Mouse (Mus musculus) liver, embryonic 14.5 days (tissue): Measurements from ENCODE around the gene Pam. TPM values are rescaled to one million over a fixed set of nuclear protein-coding genes. Genes with fewer than 3 reads are reported as not detected.

Source experiments
- ATAC-seq: fragments of 200-750 bp; cut with Nextera tagmentation; 2 replicates; pipeline ENCODE4 v1.8.0; 2017; ENCODE audit warnings: moderate number of reproducible peaks, mild to moderate bottlenecking, moderate library complexity; ENCODE audit not compliant: insufficient read depth
- DNase-seq, 3 experiments: peaks; one replicate each; pipeline ENCODE4 v3.0.0-alpha.2; 2012 to 2013; ENCODE audit warnings: low read depth in 3 of 3, low spot score in 3 of 3
- H3K27ac ChIP-seq: fragments of 300-500 bp; sonication (generic); 2 replicates; pipeline ENCODE4 v1.5.1; 2014; ENCODE audit warnings: moderate library complexity, mild to moderate bottlenecking, control low read depth, inconsistent platforms
- H3K27me3 ChIP-seq: fragments of 300-500 bp; sonication (generic); 2 replicates; pipeline ENCODE4 v1.6.1; 2014; ENCODE audit warnings: mild to moderate bottlenecking, low read length, moderate library complexity; ENCODE audit not compliant: control insufficient read depth, insufficient read depth
- H3K36me3 ChIP-seq: fragments of 300-500 bp; sonication (generic); replicated peaks from 2 replicates; pipeline ENCODE4 v1.6.1; 2014; ENCODE audit warnings: low read depth; ENCODE audit not compliant: control insufficient read depth, insufficient read depth
- H3K4me1 ChIP-seq, 2 experiments: fragments of 200-500 bp in 1 of 2; fragments of 300-500 bp in 1 of 2; sonication (generic) in 1 of 2; replicated peaks; 2 replicates each; pipeline ENCODE4 v1.6.1; 2012 to 2014; ENCODE audit warnings: antibody characterized with exemption in 1 of 2, inconsistent platforms in 1 of 2, low read length in 1 of 2; ENCODE audit not compliant: control insufficient read depth in 2 of 2, insufficient read depth in 2 of 2
- H3K4me2 ChIP-seq: fragments of 300-500 bp; sonication (generic); 2 replicates; pipeline ENCODE4 v1.6.1; 2014; ENCODE audit warnings: low read depth, mild to moderate bottlenecking, control low read depth, moderate library complexity
- H3K4me3 ChIP-seq, 2 experiments: fragments of 200-500 bp in 1 of 2; fragments of 300-500 bp in 1 of 2; sonication (generic) in 1 of 2; 2 replicates each; pipeline ENCODE4 v1.5.1; 2012 to 2014; ENCODE audit warnings: low read depth in 2 of 2, low read length in 2 of 2, mild to moderate bottlenecking in 2 of 2, control low read depth in 1 of 2, inconsistent platforms in 1 of 2, moderate library complexity in 1 of 2; ENCODE audit not compliant: insufficient read depth in 1 of 2
- H3K9ac ChIP-seq: fragments of 300-500 bp; sonication (generic); replicated peaks from 2 replicates; pipeline ENCODE4 v1.6.1; 2014; ENCODE audit warnings: mild to moderate bottlenecking, control low read depth, moderate library complexity
- H3K9me3 ChIP-seq: fragments of 300-500 bp; sonication (generic); 2 replicates; pipeline ENCODE4 v1.6.1; 2016; ENCODE audit warnings: low read length, mixed read lengths; ENCODE audit not compliant: control insufficient read depth
- CTCF ChIP-seq: IDR thresholded peaks from 2 replicates; pipeline ENCODE4 v1.5.1; 2016; ENCODE audit warnings: antibody characterized with exemption, low read depth, control low read depth
- EP300 ChIP-seq: IDR thresholded peaks from 2 replicates; pipeline ENCODE4 v1.6.1; 2016; ENCODE audit warnings: antibody characterized with exemption, low read depth
- WGBS: fragments of 180-500 bp; shearing (Covaris S2); extraction: QIAGEN DNeasy Blood & Tissue Kit; methylation state at CpG from one replicate; pipeline ENCODE4 v1.1.7; 2014; ENCODE audit not compliant: insufficient replicate concordance; 5-methylcytosine and 5-hydroxymethylcytosine counted together
- polyA plus RNA-seq, 2 experiments: library from polyadenylated mRNA; depleted of rRNA in 1 of 2; stranded (reverse) in 1 of 2; unstranded in 1 of 2; fragments of >200 nt; fragmentation: Nextera tagmentation in 1 of 2; extraction: Ambion mirVana in 1 of 2; gene quantifications; 2 replicates each; pipeline versions ENCODE4 v1.2.1 to v1.2.3; 2012 to 2014

The Pam gene
- polyA plus RNA-seq, 2 experiments, result 5.1 to 7.6 TPM

GRCm38 (mm10) chr1:97753216-97753615, 342.2 kb downstream of the Pam start:
- ATAC-seq (no peak), DNase-seq (no peak)
- Histone ChIP-seq H3K4me1 (peaks cover 0 to 3% of the 10 kb centered on the region in 2 experiments; a peak in 2 of 4 replicates), H3K4me3 (no peak overlapping the region), H3K9ac (no peak overlapping the region), H3K9me3 (no peaks in the 10 kb centered on the region), H3K4me2 (no peak overlapping the region), H3K36me3 (peaks cover 9% of the 10 kb centered on the region), H3K27me3 (no peaks in the 10 kb centered on the region), H3K27ac (no peak overlapping the region)
- TF ChIP-seq CTCF (no peak), EP300 (no peak)

- Histone ChIP-seq H3K27ac (no peak overlapping the region), H3K4me3 (no peak overlapping the region), H3K9me3 (no peaks in the 10 kb centered on the region), H3K36me3 (peaks cover 11% of the 10 kb centered on the region), H3K4me1 (peaks cover 0 to 4% of the 10 kb centered on the region in 2 experiments; a peak in 1 of 4 replicates), H3K27me3 (no peaks in the 10 kb centered on the region), H3K9ac (no peak overlapping the region), H3K4me2 (no peak overlapping the region)
- TF ChIP-seq EP300, result no peak
- TF ChIP-seq CTCF, result no peak
- WGBS, result 91% methylated on average over 3 of the region's 3 CpGs
- DNase-seq, result no peak
- ATAC-seq, result no peak
Observed at GRCm38 (mm10) chr1:97748163-97748562, 347.3 kb downstream of the Pam start.

GRCm38 (mm10) chr1:97746261-97746660, 349.2 kb downstream of the Pam start:
- DNase-seq (no peak), ATAC-seq (no peak)
- Histone ChIP-seq H3K9me3 (no peaks in the 10 kb centered on the region), H3K4me2 (no peak overlapping the region), H3K4me1 (peaks cover 7 to 10% of the 10 kb centered on the region in 2 experiments; a peak in 3 of 4 replicates), H3K27ac (no peak overlapping the region), H3K36me3 (peaks cover 5% of the 10 kb centered on the region), H3K9ac (no peak overlapping the region), H3K27me3 (no peaks in the 10 kb centered on the region), H3K4me3 (no peak overlapping the region)
- 82% methylated on average over 7 of the region's 7 CpGs for WGBS
- TF ChIP-seq EP300 (no peak), CTCF (no peak)

GRCm38 (mm10) chr1:97745712-97746111, 349.7 kb downstream of the Pam start:
- DNase-seq, result no peak
- TF ChIP-seq EP300, result no peak
- TF ChIP-seq CTCF, result no peak
- H3K27ac ChIP-seq, result no peak overlapping the region
- H3K27me3 ChIP-seq, result no peaks in the 10 kb centered on the region
- no peak for ATAC-seq
- 63% methylated on average over 4 of the region's 4 CpGs for WGBS
- peaks cover 7 to 10% of the 10 kb centered on the region in 2 experiments; a peak in 3 of 4 replicates for H3K4me1 ChIP-seq
- no peak overlapping the region for H3K9ac ChIP-seq
- H3K9me3 ChIP-seq, result no peaks in the 10 kb centered on the region
- H3K4me2 ChIP-seq, result no peak overlapping the region
- no peak overlapping the region for H3K4me3 ChIP-seq
- peaks cover 7% of the 10 kb centered on the region for H3K36me3 ChIP-seq
